Mouse (Mus musculus): ENCODE data around the gene Odf2.

- TF ChIP-seq CTCF (IDR thresholded peaks at IDR 0.05; ENCODE audit: low read depth): no peak
- no peak for TF ChIP-seq EP300 (IDR thresholded peaks at IDR 0.05; ENCODE audit: low read depth)
Observed at GRCm38 (mm10) chr2:29889066-29889944, at the start of gene Odf2.
